Mouse (Mus musculus) liver, postnatal 0 days (tissue): Measurements from ENCODE around the gene Zpr1.

Source experiments
- CTCF ChIP-seq: sonication (generic); IDR thresholded peaks from 2 replicates; pipeline ENCODE4 v1.5.1; 2016; ENCODE audit warnings: antibody characterized with exemption, low read depth
- EP300 ChIP-seq: IDR thresholded peaks from 2 replicates; pipeline ENCODE4 v1.6.1; 2016; ENCODE audit warnings: antibody characterized with exemption, low read depth, mild to moderate bottlenecking

DNA sequence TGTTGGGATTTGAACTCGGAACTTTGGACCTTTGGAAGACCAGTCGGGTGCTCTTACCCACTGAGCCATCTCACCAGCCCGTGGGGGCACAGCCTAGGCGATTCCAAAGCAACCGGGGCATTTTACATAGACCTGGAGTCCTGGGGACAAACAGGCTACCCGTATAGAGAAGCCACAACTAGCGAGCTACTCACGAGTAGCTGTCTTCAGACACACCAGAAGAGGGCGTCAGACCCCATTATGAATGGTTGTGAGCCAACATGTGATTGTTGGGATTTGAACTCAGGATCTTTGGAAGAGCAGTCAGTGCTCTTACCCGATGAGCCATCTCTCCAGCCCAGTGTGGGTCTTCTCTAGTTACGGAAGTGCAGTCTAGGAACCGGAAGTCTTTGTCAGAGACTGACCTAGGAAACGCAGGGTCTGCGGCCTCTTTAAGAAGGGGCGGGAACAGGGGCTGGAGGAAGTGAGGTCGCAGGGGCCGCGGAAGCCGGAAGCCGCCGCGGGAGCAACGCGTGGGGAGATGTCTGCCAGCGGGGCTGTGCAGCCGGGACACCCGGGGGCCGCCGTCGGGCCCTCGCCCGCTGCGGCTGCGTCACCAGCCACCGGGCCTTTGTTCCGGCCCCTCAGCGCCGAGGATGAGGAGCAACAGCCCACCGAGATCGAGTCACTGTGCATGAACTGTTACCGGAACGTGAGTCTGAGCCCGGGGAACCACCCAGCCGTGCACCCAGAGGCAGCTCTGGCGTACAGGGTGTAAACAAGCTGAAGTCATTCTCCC, at the start of gene Zpr1:
- peak; percentile 70 for TF ChIP-seq CTCF
- peak; percentile 42; the same call in 1 of the 2 replicates for TF ChIP-seq EP300
